Mouse (Mus musculus): ENCODE results near the gene Olfr688. TPM values are rescaled to one million over a fixed set of nuclear protein-coding genes. Genes with fewer than 3 reads are reported as not detected.

Gene Olfr688
- polyA plus RNA-seq (2015; fragmentation: Nextera tagmentation; extraction: Ambion mirVana): not detected in 2 replicates

- Histone ChIP-seq H3K4me2 (ENCODE audit: low read depth, low read length) (no peak within 1 kb of the TSS), H3K9me3 (replicated peaks; ENCODE audit: control insufficient read depth, low read length) (no peaks in the 10 kb centered on the region), H3K36me3 (ENCODE audit: control insufficient read depth, insufficient read depth) (no peaks in the 10 kb centered on the region), H3K9ac (ENCODE audit: low read depth, low read length) (no peak within 1 kb of the TSS), H3K4me3 (ENCODE audit: low read depth, low read length) (no peak within 1 kb of the TSS), H3K4me1 (ENCODE audit: control insufficient read depth, low read depth, low read length) (no peaks in the 10 kb centered on the region), H3K27me3 (ENCODE audit: control insufficient read depth, insufficient read depth, low read depth, low read length) (no peaks in the 10 kb centered on the region), H3K27ac (ENCODE audit: low read length) (no peak within 1 kb of the TSS)
- no peak for ATAC-seq (ENCODE audit: low read depth)
- 48% methylated on average over 6 of the region's 6 CpGs for WGBS (ENCODE audit: insufficient replicate concordance)
Measured at GRCm38 (mm10) chr7:105287795-105288194, at the start of gene Olfr688. Gene Olfr688, plus strand, starts transcription at chr7:105288095.

GRCm38 (mm10) chr7:105247671-105248070 is 40.2 kb upstream of the Olfr688 start:
- 64% methylated on average over 3 of the region's 3 CpGs for WGBS (ENCODE audit: insufficient replicate concordance)
- Histone ChIP-seq H3K9ac (ENCODE audit: low read depth, low read length) (no peak overlapping the region), H3K4me3 (ENCODE audit: low read depth, low read length) (no peak overlapping the region)

GRCm38 (mm10) chr7:105248197-105248596 is 39.7 kb upstream of the Olfr688 start:
- no peak overlapping the region for H3K4me3 ChIP-seq (ENCODE audit: low read depth, low read length)
- no peak overlapping the region for H3K27ac ChIP-seq (ENCODE audit: low read length)
- H3K36me3 ChIP-seq (ENCODE audit: control insufficient read depth, insufficient read depth): no peaks in the 10 kb centered on the region
- H3K9me3 ChIP-seq (replicated peaks; ENCODE audit: control insufficient read depth, low read length): no peaks in the 10 kb centered on the region
- H3K27me3 ChIP-seq (ENCODE audit: control insufficient read depth, insufficient read depth, low read depth, low read length): no peaks in the 10 kb centered on the region
- no peak overlapping the region for H3K9ac ChIP-seq (ENCODE audit: low read depth, low read length)
- no peak for ATAC-seq (ENCODE audit: low read depth)
- 33% methylated on average over 1 of the region's 1 CpGs for WGBS (ENCODE audit: insufficient replicate concordance)
- no peak overlapping the region for H3K4me2 ChIP-seq (ENCODE audit: low read depth, low read length)
- no peaks in the 10 kb centered on the region for H3K4me1 ChIP-seq (ENCODE audit: control insufficient read depth, low read depth, low read length)

More at GRCm38 (mm10) chr7:105247671-105248070, 40.2 kb upstream of the Olfr688 start:
- Histone ChIP-seq H3K27me3 (ENCODE audit: control insufficient read depth, insufficient read depth, low read depth, low read length) (no peaks in the 10 kb centered on the region), H3K4me1 (ENCODE audit: control insufficient read depth, low read depth, low read length) (no peaks in the 10 kb centered on the region), H3K4me2 (ENCODE audit: low read depth, low read length) (no peak overlapping the region), H3K27ac (ENCODE audit: low read length) (no peak overlapping the region), H3K36me3 (ENCODE audit: control insufficient read depth, insufficient read depth) (no peaks in the 10 kb centered on the region), H3K9me3 (replicated peaks; ENCODE audit: control insufficient read depth, low read length) (no peaks in the 10 kb centered on the region)
- ATAC-seq (ENCODE audit: low read depth): no peak

- 42% methylated on average over 5 of the region's 5 CpGs for WGBS (ENCODE audit: insufficient replicate concordance)
- Histone ChIP-seq H3K4me2 (ENCODE audit: low read depth, low read length) (no peak overlapping the region), H3K27ac (ENCODE audit: low read length) (no peak overlapping the region), H3K27me3 (ENCODE audit: control insufficient read depth, insufficient read depth, low read depth, low read length) (no peaks in the 10 kb centered on the region), H3K4me1 (ENCODE audit: control insufficient read depth, low read depth, low read length) (no peaks in the 10 kb centered on the region), H3K9me3 (replicated peaks; ENCODE audit: control insufficient read depth, low read length) (no peaks in the 10 kb centered on the region), H3K4me3 (ENCODE audit: low read depth, low read length) (no peak overlapping the region), H3K9ac (ENCODE audit: low read depth, low read length) (no peak overlapping the region), H3K36me3 (ENCODE audit: control insufficient read depth, insufficient read depth) (no peaks in the 10 kb centered on the region)
- no peak for ATAC-seq (ENCODE audit: low read depth)
Measured at GRCm38 (mm10) chr7:105256656-105257055, 31.2 kb upstream of the Olfr688 start.

GRCm38 (mm10) chr7:105272426-105272825 is 15.5 kb upstream of the Olfr688 start:
- ATAC-seq (ENCODE audit: low read depth): no peak
- no peak overlapping the region for H3K9ac ChIP-seq (ENCODE audit: low read depth, low read length)
- no peaks in the 10 kb centered on the region for H3K27me3 ChIP-seq (ENCODE audit: control insufficient read depth, insufficient read depth, low read depth, low read length)
- H3K4me1 ChIP-seq (ENCODE audit: control insufficient read depth, low read depth, low read length): no peaks in the 10 kb centered on the region
- no peaks in the 10 kb centered on the region for H3K9me3 ChIP-seq (replicated peaks; ENCODE audit: control insufficient read depth, low read length)
- H3K27ac ChIP-seq (ENCODE audit: low read length): no peak overlapping the region
- H3K36me3 ChIP-seq (ENCODE audit: control insufficient read depth, insufficient read depth): no peaks in the 10 kb centered on the region
- 48% methylated on average over 7 of the region's 7 CpGs for WGBS (ENCODE audit: insufficient replicate concordance)
- H3K4me2 ChIP-seq (ENCODE audit: low read depth, low read length): no peak overlapping the region
- no peak overlapping the region for H3K4me3 ChIP-seq (ENCODE audit: low read depth, low read length)

- ATAC-seq (ENCODE audit: low read depth): no peak
- no peak overlapping the region for H3K27ac ChIP-seq (ENCODE audit: low read length)
- H3K27me3 ChIP-seq (ENCODE audit: control insufficient read depth, insufficient read depth, low read depth, low read length): no peaks in the 10 kb centered on the region
- no peak overlapping the region for H3K9ac ChIP-seq (ENCODE audit: low read depth, low read length)
- no peak overlapping the region for H3K4me3 ChIP-seq (ENCODE audit: low read depth, low read length)
- H3K4me1 ChIP-seq (ENCODE audit: control insufficient read depth, low read depth, low read length): no peaks in the 10 kb centered on the region
- no peak overlapping the region for H3K4me2 ChIP-seq (ENCODE audit: low read depth, low read length)
- no peaks in the 10 kb centered on the region for H3K9me3 ChIP-seq (replicated peaks; ENCODE audit: control insufficient read depth, low read length)
- no peaks in the 10 kb centered on the region for H3K36me3 ChIP-seq (ENCODE audit: control insufficient read depth, insufficient read depth)
Measured at GRCm38 (mm10) chr7:105290051-105290450, 2.2 kb downstream of the Olfr688 start.

GRCm38 (mm10) chr7:105310865-105311264 is 23.0 kb downstream of the Olfr688 start, which contains the start of gene Olfr689:
Gene Olfr689, plus strand, starts transcription at chr7:105311165.
- Histone ChIP-seq H3K4me1 (ENCODE audit: control insufficient read depth, low read depth, low read length) (no peaks in the 10 kb centered on the region), H3K4me2 (ENCODE audit: low read depth, low read length) (no peak within 1 kb of the TSS), H3K4me3 (ENCODE audit: low read depth, low read length) (no peak within 1 kb of the TSS), H3K27ac (ENCODE audit: low read length) (no peak within 1 kb of the TSS), H3K27me3 (ENCODE audit: control insufficient read depth, insufficient read depth, low read depth, low read length) (no peaks in the 10 kb centered on the region), H3K9ac (ENCODE audit: low read depth, low read length) (no peak within 1 kb of the TSS), H3K36me3 (ENCODE audit: control insufficient read depth, insufficient read depth) (no peaks in the 10 kb centered on the region), H3K9me3 (replicated peaks; ENCODE audit: control insufficient read depth, low read length) (no peaks in the 10 kb centered on the region)
- no peak for ATAC-seq (ENCODE audit: low read depth)
- 40% methylated on average over 1 of the region's 1 CpGs for WGBS (ENCODE audit: insufficient replicate concordance)

- WGBS (ENCODE audit: insufficient replicate concordance): 47% methylated on average over 2 of the region's 2 CpGs
Measured at GRCm38 (mm10) chr7:105325302-105325701, 37.4 kb downstream of the Olfr688 start.

GRCm38 (mm10) chr7:105334004-105334403 is 46.1 kb downstream of the Olfr688 start, which contains the start of gene Olfr690:
Gene Olfr690, minus strand, starts transcription at chr7:105334104.
- WGBS (ENCODE audit: insufficient replicate concordance): 65% methylated on average over 1 of the region's 1 CpGs
- Histone ChIP-seq H3K27ac (ENCODE audit: low read length) (no peak within 1 kb of the TSS), H3K9ac (ENCODE audit: low read depth, low read length) (no peak within 1 kb of the TSS), H3K4me1 (ENCODE audit: control insufficient read depth, low read depth, low read length) (no peaks in the 10 kb centered on the region), H3K4me2 (ENCODE audit: low read depth, low read length) (no peak within 1 kb of the TSS), H3K27me3 (ENCODE audit: control insufficient read depth, insufficient read depth, low read depth, low read length) (no peaks in the 10 kb centered on the region), H3K4me3 (ENCODE audit: low read depth, low read length) (no peak within 1 kb of the TSS), H3K9me3 (replicated peaks; ENCODE audit: control insufficient read depth, low read length) (no peaks in the 10 kb centered on the region), H3K36me3 (ENCODE audit: control insufficient read depth, insufficient read depth) (no peaks in the 10 kb centered on the region)
- ATAC-seq (ENCODE audit: low read depth): no peak

More at GRCm38 (mm10) chr7:105325302-105325701, 37.4 kb downstream of the Olfr688 start:
- Histone ChIP-seq H3K9ac (ENCODE audit: low read depth, low read length) (no peak overlapping the region), H3K4me3 (ENCODE audit: low read depth, low read length) (no peak overlapping the region), H3K4me2 (ENCODE audit: low read depth, low read length) (no peak overlapping the region), H3K4me1 (ENCODE audit: control insufficient read depth, low read depth, low read length) (no peaks in the 10 kb centered on the region), H3K9me3 (replicated peaks; ENCODE audit: control insufficient read depth, low read length) (no peaks in the 10 kb centered on the region), H3K27ac (ENCODE audit: low read length) (no peak overlapping the region), H3K36me3 (ENCODE audit: control insufficient read depth, insufficient read depth) (no peaks in the 10 kb centered on the region), H3K27me3 (ENCODE audit: control insufficient read depth, insufficient read depth, low read depth, low read length) (no peaks in the 10 kb centered on the region)
- no peak for ATAC-seq (ENCODE audit: low read depth)
